Mouse (Mus musculus) stomach, embryonic 14.5 days (tissue): ENCODE results near the gene Ulbp1. TPM values are rescaled to one million over a fixed set of nuclear protein-coding genes. Genes with fewer than 3 reads are reported as not detected.
A peak's percentile ranks its signal among the peaks of the same experiment; 100 is the strongest.

Source experiments
- ATAC-seq: fragments of 200-750 bp; cut with Nextera tagmentation; 2 replicates; pipeline ENCODE4 v1.8.0; 2017; ENCODE audit warnings: low read depth, moderate TSS enrichment; ENCODE audit not compliant: insufficient number of reproducible peaks, insufficient read depth, low FRiP score
- H3K27ac ChIP-seq: fragments of 300-500 bp; sonication (generic); 2 replicates; pipeline ENCODE4 v1.5.1; 2014; ENCODE audit warnings: mild to moderate bottlenecking, low read length, moderate library complexity, mixed read lengths
- H3K27me3 ChIP-seq: fragments of 300-500 bp; sonication (generic); 2 replicates; pipeline ENCODE4 v1.6.1; 2014; ENCODE audit warnings: low read length, control low read depth, mixed read lengths; ENCODE audit not compliant: control insufficient read depth, insufficient read depth
- H3K36me3 ChIP-seq: fragments of 300-500 bp; sonication (generic); 2 replicates; pipeline ENCODE4 v1.6.1; 2014; ENCODE audit warnings: mild to moderate bottlenecking, control low read depth, low read length, moderate library complexity, mixed read lengths; ENCODE audit not compliant: control insufficient read depth, insufficient read depth
- H3K4me1 ChIP-seq: fragments of 300-500 bp; sonication (generic); 2 replicates; pipeline ENCODE4 v1.6.1; 2014; ENCODE audit warnings: low read length, control low read depth, mixed read lengths; ENCODE audit not compliant: control insufficient read depth, insufficient read depth
- H3K4me2 ChIP-seq: fragments of 300-500 bp; sonication (generic); replicated peaks from 2 replicates; pipeline ENCODE4 v1.6.1; 2014; ENCODE audit warnings: low read depth, low read length, control low read depth
- H3K4me3 ChIP-seq: fragments of 300-500 bp; sonication (generic); 2 replicates; pipeline ENCODE4 v1.5.1; 2014; ENCODE audit warnings: low read depth, low read length, control low read depth
- H3K9ac ChIP-seq: fragments of 300-500 bp; sonication (generic); replicated peaks from 2 replicates; pipeline ENCODE4 v1.6.1; 2014; ENCODE audit warnings: low read depth, mild to moderate bottlenecking, control low read depth, low read length, moderate library complexity, mixed read lengths
- H3K9me3 ChIP-seq: fragments of 300-500 bp; sonication (generic); 2 replicates; pipeline ENCODE4 v1.6.1; 2016; ENCODE audit warnings: low read depth, low read length, control low read depth; ENCODE audit not compliant: control insufficient read depth
- WGBS: fragments of 180-500 bp; shearing (Covaris S2); extraction: QIAGEN DNeasy Blood & Tissue Kit; methylation state at CpG from one replicate; pipeline ENCODE4 v1.1.7; 2014; 5-methylcytosine and 5-hydroxymethylcytosine counted together
- polyA plus RNA-seq: library from polyadenylated mRNA; unstranded; fragments of >200 nt; fragmentation: Nextera tagmentation; extraction: Ambion mirVana; gene quantifications from 2 replicates; pipeline ENCODE4 v1.2.1, GENCODE M21; 2014

Ulbp1 gene
- polyA plus RNA-seq, 1 experiment from 2014 or later: 2.2 TPM

DNA sequence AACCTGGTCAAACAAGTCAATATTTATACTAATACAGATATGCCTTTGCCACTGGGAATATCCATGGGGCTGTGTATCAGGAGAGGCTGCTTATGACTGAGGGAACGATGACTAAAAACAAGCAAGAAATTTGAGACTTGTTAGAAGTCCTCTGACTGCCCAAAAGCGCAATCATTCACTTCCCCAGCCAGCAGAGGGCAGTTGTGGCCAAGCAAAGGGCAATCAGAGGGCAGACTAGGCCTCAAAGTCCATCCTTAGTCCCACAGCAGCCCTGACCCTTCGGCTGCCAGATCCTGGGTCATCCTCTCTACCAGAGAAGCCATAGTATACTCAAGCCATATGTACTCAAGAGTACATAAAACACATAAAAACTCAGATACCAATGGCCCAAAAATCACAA, 11.4 kb downstream of the Ulbp1 start:
- no peak overlapping the region for H3K4me3 ChIP-seq
- H3K4me2 ChIP-seq: no peak overlapping the region
- 50% methylated on average over 3 of the region's 3 CpGs for WGBS
- H3K9me3 ChIP-seq: no peaks in the 10 kb centered on the region
- no peaks in the 10 kb centered on the region for H3K27me3 ChIP-seq
- H3K36me3 ChIP-seq: no peaks in the 10 kb centered on the region
- no peak overlapping the region for H3K9ac ChIP-seq
- H3K27ac ChIP-seq: no peak overlapping the region
- H3K4me1 ChIP-seq: no peaks in the 10 kb centered on the region
- no peak for ATAC-seq

- Histone ChIP-seq H3K9ac (no peak overlapping the region), H3K27ac (no peak overlapping the region), H3K4me3 (no peak overlapping the region), H3K4me2 (no peak overlapping the region), H3K9me3 (no peaks in the 10 kb centered on the region), H3K27me3 (no peaks in the 10 kb centered on the region), H3K36me3 (no peaks in the 10 kb centered on the region), H3K4me1 (no peaks in the 10 kb centered on the region)
- WGBS: 75% methylated on average over 2 of the region's 2 CpGs
- no peak for ATAC-seq
Observed at GRCm38 (mm10) chr10:7438928-7439327, 34.5 kb downstream of the Ulbp1 start.

DNA sequence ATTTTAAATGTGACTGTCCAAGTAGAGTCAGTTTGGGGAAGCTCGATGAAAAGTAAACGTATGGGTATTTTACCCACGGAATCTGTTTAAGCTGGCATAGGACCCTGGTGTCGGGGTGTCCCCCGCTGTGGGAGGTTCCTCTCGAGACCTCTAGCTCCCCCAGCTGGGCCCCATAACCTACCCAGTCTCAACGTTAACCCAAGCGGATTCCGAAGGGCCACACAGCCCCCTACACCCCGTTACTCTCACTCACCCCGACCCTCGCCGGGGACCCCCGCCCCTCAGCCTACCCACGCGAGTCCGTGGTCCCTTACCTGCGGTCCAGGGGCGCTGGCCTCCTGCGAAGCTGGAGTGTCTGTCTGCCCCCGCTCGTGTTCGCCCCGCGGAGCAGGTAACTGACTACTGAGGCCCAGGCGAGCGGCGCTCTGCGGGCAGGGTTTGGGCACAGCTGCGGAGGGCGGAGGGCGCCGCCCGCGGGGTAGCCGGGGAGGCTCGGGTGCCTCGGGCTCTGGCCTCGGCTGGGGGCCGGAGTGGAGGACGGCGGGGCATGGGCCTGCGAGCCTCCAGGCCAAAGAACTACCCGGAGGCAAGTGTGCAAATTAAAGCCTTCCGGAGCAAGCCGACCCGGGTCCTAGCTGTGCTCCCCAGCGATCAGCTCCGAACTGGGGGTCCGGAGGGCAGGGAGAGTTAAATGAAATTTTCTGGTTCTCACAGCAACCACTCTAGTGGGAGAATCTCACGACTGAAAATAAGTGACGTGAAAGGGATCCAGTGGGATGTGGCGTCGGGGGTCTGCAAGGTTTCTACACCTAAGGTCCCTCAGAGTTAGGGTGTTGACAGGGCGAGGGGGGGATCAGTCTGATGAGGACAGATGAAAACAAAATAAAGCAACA, 80.0 kb downstream of the Ulbp1 start:
- no peak overlapping the region for H3K9ac ChIP-seq
- peak overlapping the region; percentile 99 for H3K4me2 ChIP-seq
- 8% methylated on average over 55 of the region's 55 CpGs for WGBS
- peaks cover 5% of the 10 kb centered on the region; the same call in 1 of the 2 replicates for H3K4me1 ChIP-seq
- H3K27me3 ChIP-seq: 0 out of 2 replicates have a peak, but pooled peaks cover 5% of the 10 kb centered on the region
- H3K27ac ChIP-seq: no peak overlapping the region
- no peaks in the 10 kb centered on the region for H3K9me3 ChIP-seq
- ATAC-seq: no peak
- H3K36me3 ChIP-seq: no peaks in the 10 kb centered on the region
- peak overlapping the region; percentile 57 for H3K4me3 ChIP-seq

- Histone ChIP-seq H3K4me1 (peaks cover 5% of the 10 kb centered on the region; the same call in 1 of the 2 replicates), H3K4me2 (peak overlapping the region; percentile 99), H3K27me3 (0 out of 2 replicates have a peak, but pooled peaks cover 5% of the 10 kb centered on the region), H3K9ac (no peak overlapping the region), H3K9me3 (no peaks in the 10 kb centered on the region), H3K4me3 (peak overlapping the region; percentile 57), H3K27ac (no peak overlapping the region), H3K36me3 (no peaks in the 10 kb centered on the region)
- under 1% methylated on average over 73 of the region's 73 CpGs for WGBS
- peak; percentile 58 for ATAC-seq
Observed at GRCm38 (mm10) chr10:7391935-7392930, 81.2 kb downstream of the Ulbp1 start.

GRCm38 (mm10) chr10:7391561-7391934, 81.9 kb downstream of the Ulbp1 start:
- H3K27ac ChIP-seq: no peak overlapping the region
- H3K36me3 ChIP-seq: no peaks in the 10 kb centered on the region
- no peaks in the 10 kb centered on the region for H3K9me3 ChIP-seq
- under 1% methylated on average over 14 of the region's 20 CpGs for WGBS
- H3K4me1 ChIP-seq: peaks cover 5% of the 10 kb centered on the region; the same call in 1 of the 2 replicates
- peak overlapping the region; percentile 99 for H3K4me2 ChIP-seq
- peak overlapping the region; percentile 57 for H3K4me3 ChIP-seq
- peak; percentile 40 for ATAC-seq
- 0 out of 2 replicates have a peak, but pooled peaks cover 5% of the 10 kb centered on the region for H3K27me3 ChIP-seq
- no peak overlapping the region for H3K9ac ChIP-seq

GRCm38 (mm10) chr10:7391108-7391507, 82.3 kb downstream of the Ulbp1 start:
- peak overlapping the region; percentile 57 for H3K4me3 ChIP-seq
- 0 out of 2 replicates have a peak, but pooled peaks cover 5% of the 10 kb centered on the region for H3K27me3 ChIP-seq
- peaks cover 5% of the 10 kb centered on the region; the same call in 1 of the 2 replicates for H3K4me1 ChIP-seq
- no peak overlapping the region for H3K27ac ChIP-seq
- H3K9me3 ChIP-seq: no peaks in the 10 kb centered on the region
- ATAC-seq: peak; percentile 57
- H3K36me3 ChIP-seq: no peaks in the 10 kb centered on the region
- peak overlapping the region; percentile 46 for H3K9ac ChIP-seq
- under 1% methylated on average over 29 of the region's 31 CpGs for WGBS
- H3K4me2 ChIP-seq: peak overlapping the region; percentile 99

Other genes with a start within 250 kb of the Ulbp1 start
- gene Lrp11, start 116.2 kb upstream of the Ulbp1 start, polyA plus RNA-seq: 5.2 and 5.9 TPM in 2 replicates
- gene Nup43, start 193.9 kb upstream of the Ulbp1 start, polyA plus RNA-seq: 46.7 and 53.3 TPM in 2 replicates
- gene Pcmt1, start 207.5 kb upstream of the Ulbp1 start, polyA plus RNA-seq: 103 and 114 TPM in 2 replicates
- gene Lats1, start 207.6 kb upstream of the Ulbp1 start, polyA plus RNA-seq: 16.8 and 19.5 TPM in 2 replicates